Mouse (Mus musculus) olfactory bulb, adult 2 months (tissue): ENCODE measurements around the gene Chrnd.

Source experiments
- CTCF ChIP-seq: fragments of 200-500 bp; IDR thresholded peaks from 2 replicates; pipeline ENCODE4 v1.5.1; 2012; ENCODE audit warnings: low read depth, mild to moderate bottlenecking, low read length, moderate library complexity; ENCODE audit not compliant: insufficient read depth
- POLR2A ChIP-seq: fragments of 200-500 bp; IDR thresholded peaks from 2 replicates; pipeline ENCODE4 v1.6.1; 2012; ENCODE audit warnings: mild to moderate bottlenecking, low read depth, low read length, moderate library complexity; ENCODE audit not compliant: insufficient read depth

- TF ChIP-seq CTCF: no peak
- TF ChIP-seq POLR2A: no peak
Observed at GRCm38 (mm10) chr1:87245430-87245829, 55.0 kb downstream of the Chrnd start.
